Mouse (Mus musculus) olfactory bulb, adult 2 months (tissue): ENCODE measurements around the gene Pipox.

Source experiments
- CTCF ChIP-seq: fragments of 200-500 bp; IDR thresholded peaks from 2 replicates; pipeline ENCODE4 v1.5.1; 2012; ENCODE audit warnings: low read depth, mild to moderate bottlenecking, low read length, moderate library complexity; ENCODE audit not compliant: insufficient read depth
- POLR2A ChIP-seq: fragments of 200-500 bp; IDR thresholded peaks from 2 replicates; pipeline ENCODE4 v1.6.1; 2012; ENCODE audit warnings: mild to moderate bottlenecking, low read depth, low read length, moderate library complexity; ENCODE audit not compliant: insufficient read depth

DNA sequence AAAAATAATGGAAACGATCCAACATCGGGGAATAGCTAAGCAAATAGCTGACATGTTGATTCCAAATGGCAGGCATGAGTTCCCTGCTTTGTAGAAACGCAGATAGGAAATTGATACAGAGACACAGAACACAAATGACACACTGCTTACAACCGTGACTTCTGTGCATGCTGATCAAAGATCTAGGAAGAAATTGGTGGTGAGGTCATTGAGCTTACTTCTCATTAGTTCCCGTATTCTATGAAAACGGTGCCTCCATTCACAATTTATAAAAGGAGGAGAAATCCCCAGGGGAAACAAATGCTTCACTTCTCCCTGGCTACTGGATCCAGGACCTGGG, 2.6 kb upstream of the Pipox start:
- TF ChIP-seq CTCF (no peak), POLR2A (no peak)
